Mouse (Mus musculus) hindbrain, embryonic 11.5 days (tissue): ENCODE results near the gene Cd86. TPM values are rescaled to one million over a fixed set of nuclear protein-coding genes. Genes with fewer than 3 reads are reported as not detected.

Experiments used
- ATAC-seq: fragments of 200-750 bp; cut with Nextera tagmentation; 2 replicates; pipeline ENCODE4 v1.8.0; 2017; ENCODE audit warnings: mild to moderate bottlenecking, moderate TSS enrichment, moderate library complexity; ENCODE audit not compliant: low FRiP score
- DNase-seq: peaks from one replicate; pipeline ENCODE4 v3.0.0-alpha.2; 2015; ENCODE audit warnings: low spot score
- H3K27ac ChIP-seq: fragments of 300-500 bp; sonication (generic); 2 replicates; pipeline ENCODE4 v1.5.1; 2014; ENCODE audit warnings: mild to moderate bottlenecking, low read depth, low read length
- H3K27me3 ChIP-seq: fragments of 300-500 bp; sonication (generic); 2 replicates; pipeline ENCODE4 v1.6.1; 2014; ENCODE audit warnings: mild to moderate bottlenecking, low read length, moderate library complexity, mixed read lengths; ENCODE audit not compliant: control insufficient read depth, insufficient read depth
- H3K36me3 ChIP-seq: fragments of 300-500 bp; sonication (generic); 2 replicates; pipeline ENCODE4 v1.6.1; 2014; ENCODE audit warnings: mild to moderate bottlenecking, low read length, moderate library complexity, mixed read lengths; ENCODE audit not compliant: control insufficient read depth, insufficient read depth
- H3K4me1 ChIP-seq: fragments of 300-500 bp; sonication (generic); replicated peaks from 2 replicates; pipeline ENCODE4 v1.6.1; 2014; ENCODE audit warnings: low read length, mixed read lengths; ENCODE audit not compliant: control insufficient read depth, insufficient read depth
- H3K4me2 ChIP-seq: fragments of 300-500 bp; sonication (generic); replicated peaks from 2 replicates; pipeline ENCODE4 v1.6.1; 2014; ENCODE audit warnings: mild to moderate bottlenecking, low read depth, low read length
- H3K4me3 ChIP-seq: fragments of 300-500 bp; sonication (generic); 2 replicates; pipeline ENCODE4 v1.5.1; 2014; ENCODE audit warnings: low read depth, low read length
- H3K9ac ChIP-seq: fragments of 300-500 bp; sonication (generic); 2 replicates; pipeline ENCODE4 v1.6.1; 2014; ENCODE audit warnings: low read depth, low read length
- H3K9me3 ChIP-seq: fragments of 300-500 bp; sonication (generic); 2 replicates; pipeline ENCODE4 v1.6.1; 2016; ENCODE audit warnings: low read length; ENCODE audit not compliant: control insufficient read depth
- WGBS: fragments of 180-500 bp; shearing (Covaris S2); extraction: QIAGEN DNeasy Blood & Tissue Kit; methylation state at CpG from one replicate; pipeline ENCODE4 v1.1.7; 2014; 5-methylcytosine and 5-hydroxymethylcytosine counted together
- polyA plus RNA-seq: library from polyadenylated mRNA; unstranded; fragments of >200 nt; fragmentation: Nextera tagmentation; extraction: Ambion mirVana; gene quantifications from 2 replicates; pipeline ENCODE4 v1.2.1, GENCODE M21; 2014

Cd86 gene
- polyA plus RNA-seq: 1.4 and 1.7 TPM in 2 replicates

- Histone ChIP-seq H3K4me3 (no peak within 1 kb of the TSS), H3K27me3 (no peaks in the 10 kb centered on the region), H3K4me1 (no peaks in the 10 kb centered on the region), H3K36me3 (no peaks in the 10 kb centered on the region), H3K4me2 (no peak within 1 kb of the TSS), H3K9ac (no peak within 1 kb of the TSS), H3K27ac (no peak within 1 kb of the TSS), H3K9me3 (no peaks in the 10 kb centered on the region)
- 89% methylated on average over 13 of the region's 13 CpGs for WGBS
- no peak for ATAC-seq
- no peak for DNase-seq
Observed at GRCm38 (mm10) chr16:36665782-36666181, at the start of gene Cd86. Gene Cd86, minus strand, starts transcription at chr16:36666081.

- Histone ChIP-seq H3K27ac (no peak overlapping the region), H3K4me1 (no peaks in the 10 kb centered on the region), H3K4me2 (no peak overlapping the region), H3K4me3 (no peak overlapping the region), H3K9me3 (no peaks in the 10 kb centered on the region), H3K9ac (no peak overlapping the region), H3K27me3 (no peaks in the 10 kb centered on the region), H3K36me3 (no peaks in the 10 kb centered on the region)
- ATAC-seq (no peak), DNase-seq (no peak)
- 94% methylated on average over 12 of the region's 12 CpGs for WGBS
Observed at GRCm38 (mm10) chr16:36711760-36712159, 45.9 kb upstream of the Cd86 start.

DNA sequence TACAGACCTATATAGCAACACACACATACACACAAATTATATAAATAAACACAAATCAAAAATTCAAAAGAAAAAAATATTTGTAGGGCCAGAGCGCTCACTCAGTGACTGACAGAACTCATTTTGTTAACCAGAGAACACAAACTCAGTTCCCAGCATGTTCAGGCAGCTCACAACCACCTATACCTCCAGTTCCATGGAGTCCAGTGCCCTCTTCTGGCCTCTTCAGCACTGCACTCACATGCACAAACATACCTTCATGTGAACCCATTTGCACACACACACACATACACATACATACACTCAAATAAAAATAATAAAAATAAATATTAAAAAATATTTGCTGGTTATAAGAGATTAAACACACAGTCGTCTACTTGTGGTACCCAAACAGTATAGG lies 44.9 kb upstream of the Cd86 start:
- no peak overlapping the region for H3K27ac ChIP-seq
- no peak for ATAC-seq
- H3K27me3 ChIP-seq: no peaks in the 10 kb centered on the region
- WGBS: 94% methylated on average over 2 of the region's 2 CpGs
- no peaks in the 10 kb centered on the region for H3K36me3 ChIP-seq
- no peaks in the 10 kb centered on the region for H3K4me1 ChIP-seq
- H3K9ac ChIP-seq: no peak overlapping the region
- no peak for DNase-seq
- H3K4me3 ChIP-seq: no peak overlapping the region
- H3K9me3 ChIP-seq: no peaks in the 10 kb centered on the region
- no peak overlapping the region for H3K4me2 ChIP-seq

DNA sequence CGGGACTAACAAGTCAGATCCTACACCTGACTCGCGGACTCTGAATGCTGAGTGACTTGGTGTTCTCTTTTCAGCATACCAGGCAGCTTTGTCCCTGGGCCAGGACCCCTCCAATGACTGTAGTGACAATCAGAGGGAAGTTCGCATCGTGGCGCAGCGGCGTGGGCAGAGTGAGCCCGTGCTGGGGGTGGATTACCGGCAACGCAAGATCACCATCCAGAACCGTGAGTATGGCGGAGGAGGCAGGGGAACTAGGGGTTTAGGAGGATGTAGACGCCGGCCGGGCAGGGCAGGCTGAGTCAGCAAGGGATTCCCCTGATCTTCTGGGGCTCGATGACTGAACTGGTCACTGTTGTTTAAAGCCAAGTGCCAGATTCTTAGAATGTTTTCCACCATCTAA lies 43.5 kb upstream of the Cd86 start:
- WGBS: 91% methylated on average over 17 of the region's 17 CpGs
- H3K4me1 ChIP-seq: no peaks in the 10 kb centered on the region
- no peak overlapping the region for H3K4me3 ChIP-seq
- no peak overlapping the region for H3K9ac ChIP-seq
- no peak overlapping the region for H3K4me2 ChIP-seq
- H3K9me3 ChIP-seq: no peaks in the 10 kb centered on the region
- DNase-seq (no peak), ATAC-seq (no peak)
- H3K27ac ChIP-seq: no peak overlapping the region
- no peaks in the 10 kb centered on the region for H3K27me3 ChIP-seq
- H3K36me3 ChIP-seq: no peaks in the 10 kb centered on the region

- Histone ChIP-seq H3K4me3 (no peak overlapping the region), H3K4me1 (no peaks in the 10 kb centered on the region), H3K36me3 (no peaks in the 10 kb centered on the region), H3K27me3 (no peaks in the 10 kb centered on the region), H3K9ac (no peak overlapping the region), H3K4me2 (no peak overlapping the region), H3K27ac (no peak overlapping the region), H3K9me3 (no peaks in the 10 kb centered on the region)
- 88% methylated on average over 7 of the region's 7 CpGs for WGBS
- ATAC-seq (no peak), DNase-seq (no peak)
Observed at GRCm38 (mm10) chr16:36708751-36709150, 42.9 kb upstream of the Cd86 start.

GRCm38 (mm10) chr16:36707702-36708423 lies 42.0 kb upstream of the Cd86 start:
- Histone ChIP-seq H3K4me1 (no peaks in the 10 kb centered on the region), H3K4me2 (no peak overlapping the region)

DNA sequence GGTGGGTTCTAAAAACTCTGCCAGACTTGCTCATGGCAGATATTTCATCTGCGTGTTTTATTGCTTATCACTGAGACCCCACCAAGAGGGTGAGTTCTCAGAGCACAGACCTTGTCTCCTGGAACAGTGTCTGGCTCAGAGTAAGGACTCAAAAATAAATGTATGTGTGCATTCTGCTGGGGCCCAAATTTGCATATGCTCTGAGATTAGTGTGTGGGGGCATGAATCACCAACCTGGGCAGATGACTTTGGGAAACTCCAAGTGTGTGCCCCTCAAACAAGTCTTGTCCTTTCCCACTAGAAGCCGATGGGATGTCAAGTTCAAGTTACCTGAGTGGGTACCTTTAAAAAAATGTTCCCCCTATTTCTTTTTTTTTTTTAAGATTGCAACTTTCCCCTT lies 34.6 kb upstream of the Cd86 start:
- 92% methylated on average over 2 of the region's 2 CpGs for WGBS
- no peaks in the 10 kb centered on the region for H3K9me3 ChIP-seq
- no peak for DNase-seq
- no peak overlapping the region for H3K27ac ChIP-seq
- H3K4me2 ChIP-seq: no peak overlapping the region
- no peak overlapping the region for H3K4me3 ChIP-seq
- H3K9ac ChIP-seq: no peak overlapping the region
- H3K36me3 ChIP-seq: no peaks in the 10 kb centered on the region
- no peaks in the 10 kb centered on the region for H3K4me1 ChIP-seq
- H3K27me3 ChIP-seq: no peaks in the 10 kb centered on the region
- no peak for ATAC-seq

More at GRCm38 (mm10) chr16:36707702-36708423, 42.0 kb upstream of the Cd86 start:
- no peaks in the 10 kb centered on the region for H3K9me3 ChIP-seq
- no peaks in the 10 kb centered on the region for H3K36me3 ChIP-seq
- no peaks in the 10 kb centered on the region for H3K27me3 ChIP-seq
- H3K4me3 ChIP-seq: no peak overlapping the region
- DNase-seq (no peak), ATAC-seq (no peak)
- no peak overlapping the region for H3K9ac ChIP-seq
- WGBS: 79% methylated on average over 6 of the region's 6 CpGs
- H3K27ac ChIP-seq: no peak overlapping the region

GRCm38 (mm10) chr16:36697331-36697730 lies 31.4 kb upstream of the Cd86 start:
- H3K36me3 ChIP-seq: no peaks in the 10 kb centered on the region
- H3K9ac ChIP-seq: no peak overlapping the region
- no peak overlapping the region for H3K27ac ChIP-seq
- 80% methylated on average over 8 of the region's 8 CpGs for WGBS
- H3K4me3 ChIP-seq: no peak overlapping the region
- H3K4me1 ChIP-seq: peaks cover 5% of the 10 kb centered on the region; the same call in 1 of the 2 replicates
- no peak overlapping the region for H3K4me2 ChIP-seq
- DNase-seq (no peak), ATAC-seq (no peak)
- H3K27me3 ChIP-seq: peaks cover 11% of the 10 kb centered on the region
- H3K9me3 ChIP-seq: no peaks in the 10 kb centered on the region

GRCm38 (mm10) chr16:36694798-36695290 lies 29.0 kb upstream of the Cd86 start:
- Histone ChIP-seq H3K27me3 (peaks cover 11% of the 10 kb centered on the region), H3K27ac (no peak overlapping the region), H3K36me3 (no peaks in the 10 kb centered on the region), H3K4me3 (no peak overlapping the region), H3K9me3 (no peaks in the 10 kb centered on the region), H3K4me1 (peaks cover 5% of the 10 kb centered on the region; the same call in 1 of the 2 replicates), H3K4me2 (no peak overlapping the region), H3K9ac (no peak overlapping the region)
- WGBS: 55% methylated on average over 9 of the region's 9 CpGs
- DNase-seq (peak; percentile 17), ATAC-seq (no peak)
